Mouse (Mus musculus) bone marrow, adult 2 months (tissue): ENCODE measurements around the gene Fos. TPM values are rescaled to one million over a fixed set of nuclear protein-coding genes. Genes with fewer than 3 reads are reported as not detected.

Source experiments
- H3K27ac ChIP-seq: fragments of 200-500 bp; 2 replicates; pipeline ENCODE4 v1.5.1; 2012; ENCODE audit warnings: low read depth, mild to moderate bottlenecking, control low read depth, inconsistent platforms, low read length; ENCODE audit not compliant: control insufficient read depth, poor library complexity, insufficient read depth
- H3K4me1 ChIP-seq: fragments of 200-500 bp; 2 replicates; pipeline ENCODE4 v1.6.1; 2011; ENCODE audit warnings: low read length; ENCODE audit not compliant: control insufficient read depth, insufficient read depth
- H3K4me3 ChIP-seq: fragments of 200-500 bp; replicated peaks from 2 replicates; pipeline ENCODE3; 2011; ENCODE audit warnings: mild to moderate bottlenecking, low read depth, low read length, control low read depth; ENCODE audit not compliant: control insufficient read depth
- CTCF ChIP-seq: fragments of 200-500 bp; IDR thresholded peaks from 2 replicates; pipeline ENCODE4 v1.5.1; 2011; ENCODE audit warnings: low read length, control low read depth; ENCODE audit not compliant: control insufficient read depth, insufficient read depth
- POLR2A ChIP-seq: fragments of 200-500 bp; IDR thresholded peaks from 2 replicates; pipeline ENCODE4 v1.6.1; 2011; ENCODE audit warnings: low read depth, mild to moderate bottlenecking, control low read depth, low read length, borderline replicate concordance; ENCODE audit not compliant: control insufficient read depth
- WGBS: fragments of 180-500 bp; shearing (Covaris S2); methylation state at CpG from one replicate; pipeline ENCODE4 v1.1.7; 2018; 5-methylcytosine and 5-hydroxymethylcytosine counted together
- polyA plus RNA-seq: library from polyadenylated mRNA; stranded (reverse); fragments of >200 nt; gene quantifications from 2 replicates; pipeline ENCODE4 v1.2.4, GENCODE M21; 2011; ENCODE audit warnings: low replicate concordance; ENCODE audit not compliant: missing spikeins, insufficient read depth, insufficient read length

Fos gene
- polyA plus RNA-seq: 8.6 TPM in 1 of 2 replicates, not detected in the other

DNA sequence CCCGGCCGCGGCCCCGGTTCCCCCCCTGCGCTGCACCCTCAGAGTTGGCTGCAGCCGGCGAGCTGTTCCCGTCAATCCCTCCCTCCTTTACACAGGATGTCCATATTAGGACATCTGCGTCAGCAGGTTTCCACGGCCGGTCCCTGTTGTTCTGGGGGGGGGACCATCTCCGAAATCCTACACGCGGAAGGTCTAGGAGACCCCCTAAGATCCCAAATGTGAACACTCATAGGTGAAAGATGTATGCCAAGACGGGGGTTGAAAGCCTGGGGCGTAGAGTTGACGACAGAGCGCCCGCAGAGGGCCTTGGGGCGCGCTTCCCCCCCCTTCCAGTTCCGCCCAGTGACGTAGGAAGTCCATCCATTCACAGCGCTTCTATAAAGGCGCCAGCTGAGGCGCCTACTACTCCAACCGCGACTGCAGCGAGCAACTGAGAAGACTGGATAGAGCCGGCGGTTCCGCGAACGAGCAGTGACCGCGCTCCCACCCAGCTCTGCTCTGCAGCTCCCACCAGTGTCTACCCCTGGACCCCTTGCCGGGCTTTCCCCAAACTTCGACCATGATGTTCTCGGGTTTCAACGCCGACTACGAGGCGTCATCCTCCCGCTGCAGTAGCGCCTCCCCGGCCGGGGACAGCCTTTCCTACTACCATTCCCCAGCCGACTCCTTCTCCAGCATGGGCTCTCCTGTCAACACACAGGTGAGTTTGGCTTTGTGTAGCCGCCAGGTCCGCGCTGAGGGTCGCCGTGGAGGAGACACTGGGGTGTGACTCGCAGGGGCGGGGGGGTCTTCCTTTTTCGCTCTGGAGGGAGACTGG lies at the start of gene Fos:
Gene Fos (plus strand): TSS at position 410 of the 817 bp plus-strand sequence.
- peak; percentile 96 for TF ChIP-seq POLR2A
- no peak for TF ChIP-seq CTCF
- under 1% methylated on average over 56 of the region's 56 CpGs for WGBS
- peak within 1 kb of the TSS; percentile 89 for H3K27ac ChIP-seq
- H3K4me1 ChIP-seq: peaks cover 1% of the 10 kb centered on the region; the same call in 1 of the 2 replicates
- H3K4me3 ChIP-seq: peak within 1 kb of the TSS; percentile 79

DNA sequence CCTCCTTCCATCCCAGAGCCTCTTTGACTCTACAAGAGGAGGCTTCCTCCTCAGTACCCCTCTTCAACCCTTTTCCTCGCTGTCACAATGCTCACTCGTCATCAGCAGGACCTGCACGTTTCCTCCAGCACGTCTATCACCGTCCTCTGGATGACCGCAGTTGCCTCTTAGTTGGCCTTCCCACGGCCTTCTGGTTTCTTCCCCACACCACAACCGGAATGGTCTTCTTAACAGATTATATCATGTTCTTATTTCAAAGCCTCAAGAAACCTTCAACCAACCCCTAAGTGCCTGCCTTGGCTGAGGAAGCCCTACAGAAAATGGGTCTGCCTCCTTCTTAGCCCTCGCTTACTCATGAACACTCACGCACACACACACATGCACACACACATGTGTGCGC lies 48.0 kb upstream of the Fos start:
- H3K27ac ChIP-seq: no peak overlapping the region
- WGBS: 70% methylated on average over 11 of the region's 11 CpGs
- no peak for TF ChIP-seq CTCF
- H3K4me3 ChIP-seq: no peak overlapping the region
- peaks cover 7% of the 10 kb centered on the region; the same call in 1 of the 2 replicates for H3K4me1 ChIP-seq

GRCm38 (mm10) chr12:85426126-85426525 lies 47.6 kb upstream of the Fos start:
- H3K27ac ChIP-seq: no peak overlapping the region
- WGBS: 85% methylated on average over 10 of the region's 10 CpGs
- H3K4me1 ChIP-seq: peaks cover 7% of the 10 kb centered on the region; the same call in 1 of the 2 replicates
- TF ChIP-seq CTCF (no peak), POLR2A (no peak)
- H3K4me3 ChIP-seq: no peak overlapping the region

DNA sequence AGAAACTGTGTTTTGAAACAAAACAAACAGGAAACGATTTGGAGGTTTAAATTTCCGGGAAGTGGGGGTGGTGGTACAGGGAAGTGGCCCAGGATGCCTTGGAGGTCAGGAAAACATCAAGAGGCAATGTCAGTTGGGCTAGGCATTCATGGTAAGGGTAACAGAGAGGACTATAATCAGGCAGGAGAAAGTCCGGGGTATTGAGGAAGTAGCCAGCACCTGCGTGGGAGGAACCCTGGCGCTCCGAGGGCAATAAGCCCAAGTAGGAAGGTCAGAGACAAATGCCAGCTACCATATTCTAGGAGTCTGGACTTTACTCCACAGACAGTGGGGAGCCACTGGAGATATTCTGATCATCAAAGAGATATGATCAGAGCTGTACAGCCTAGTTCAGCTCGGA lies 45.9 kb upstream of the Fos start:
- TF ChIP-seq POLR2A (no peak), CTCF (no peak)
- H3K4me1 ChIP-seq: peaks cover 7% of the 10 kb centered on the region; the same call in 1 of the 2 replicates
- no peak overlapping the region for H3K27ac ChIP-seq
- H3K4me3 ChIP-seq: no peak overlapping the region
- WGBS: 16% methylated on average over 7 of the region's 7 CpGs

- peaks cover 3% of the 10 kb centered on the region; the same call in 1 of the 2 replicates for H3K4me1 ChIP-seq
- 64% methylated on average over 4 of the region's 4 CpGs for WGBS
- TF ChIP-seq POLR2A: no peak
- no peak for TF ChIP-seq CTCF
- H3K4me3 ChIP-seq: no peak overlapping the region
- no peak overlapping the region for H3K27ac ChIP-seq
Measured at GRCm38 (mm10) chr12:85429999-85430398, 43.7 kb upstream of the Fos start.

DNA sequence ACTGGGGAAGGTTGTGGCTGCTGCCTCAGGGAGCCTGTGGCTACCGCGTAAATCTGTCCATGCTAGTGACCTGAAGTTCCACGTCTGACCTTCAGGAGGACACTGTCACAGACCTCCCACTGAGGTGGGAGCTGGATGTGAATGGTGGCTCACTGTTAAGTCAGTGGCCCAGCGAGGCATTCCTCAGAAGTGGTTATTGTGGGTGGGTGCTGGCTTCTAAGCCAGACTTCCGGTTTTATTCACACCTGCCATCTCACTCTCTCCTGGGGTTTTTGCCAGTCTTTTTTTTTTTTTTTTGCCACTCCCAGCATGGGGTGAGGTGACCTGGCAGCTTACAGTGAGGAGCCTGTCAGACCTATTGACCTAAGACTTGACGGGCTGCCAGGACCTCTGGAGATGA lies 43.3 kb upstream of the Fos start:
- Histone ChIP-seq H3K27ac (no peak overlapping the region), H3K4me1 (peaks cover 3% of the 10 kb centered on the region; the same call in 1 of the 2 replicates), H3K4me3 (no peak overlapping the region)
- TF ChIP-seq POLR2A: no peak
- TF ChIP-seq CTCF: no peak
- 29% methylated on average over 6 of the region's 6 CpGs for WGBS

GRCm38 (mm10) chr12:85433850-85434249 lies 39.8 kb upstream of the Fos start:
- Histone ChIP-seq H3K4me1 (peaks cover 2% of the 10 kb centered on the region; the same call in 1 of the 2 replicates), H3K27ac (no peak overlapping the region), H3K4me3 (no peak overlapping the region)
- WGBS: 71% methylated on average over 3 of the region's 3 CpGs
- TF ChIP-seq CTCF (no peak), POLR2A (no peak)

DNA sequence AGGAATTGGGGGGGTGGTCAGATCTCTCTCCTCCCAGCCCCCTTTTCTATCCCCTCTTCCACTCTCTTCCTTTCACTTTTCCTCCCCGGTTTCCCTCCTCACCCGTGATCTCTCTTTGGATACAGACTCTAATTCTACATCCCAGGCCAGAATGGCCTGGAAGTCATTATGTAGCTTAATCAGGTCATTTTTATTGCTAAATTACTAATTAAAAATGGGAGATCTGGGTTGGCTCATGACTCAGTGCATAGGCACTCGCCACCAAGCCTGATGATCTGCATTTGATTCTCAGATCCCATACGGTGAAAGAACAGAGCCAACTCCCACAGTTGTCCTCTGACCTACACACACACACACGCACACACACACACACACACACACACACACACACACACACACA lies 39.2 kb upstream of the Fos start:
- 78% methylated on average over 5 of the region's 5 CpGs for WGBS
- TF ChIP-seq CTCF (no peak), POLR2A (no peak)
- H3K4me3 ChIP-seq: no peak overlapping the region
- no peak overlapping the region for H3K27ac ChIP-seq
- peaks cover 2% of the 10 kb centered on the region; the same call in 1 of the 2 replicates for H3K4me1 ChIP-seq

- Histone ChIP-seq H3K27ac (no peak overlapping the region), H3K4me1 (no peaks in the 10 kb centered on the region; the same call in 1 of the 2 replicates), H3K4me3 (no peak overlapping the region)
- TF ChIP-seq POLR2A (no peak), CTCF (no peak)
- WGBS: 55% methylated on average over 10 of the region's 10 CpGs
Measured at GRCm38 (mm10) chr12:85436021-85436621, 37.6 kb upstream of the Fos start.
